Mouse (Mus musculus) heart, adult 18-20 months (tissue): ENCODE measurements around the gene Dolpp1. TPM values are rescaled to one million over a fixed set of nuclear protein-coding genes. Genes with fewer than 3 reads are reported as not detected.

Source experiments
- DNase-seq, 2 experiments: peaks; one replicate each; pipeline ENCODE4 v3.0.0; 2021 to 2022; ENCODE audit warnings: mixed read lengths in 1 of 2
- microRNA-seq, 2 experiments: library from miRNA; unstranded; fragments of <30 nt; microRNA quantifications; one replicate each; pipeline ENCODE4 v1.2.0; 2022
- total RNA-seq, 2 experiments: library from RNA; stranded (reverse); gene quantifications; 2 replicates each; pipeline ENCODE4 v1.2.3; 2021

The Dolpp1 gene
- total RNA-seq, 2 experiments from 2014 or later, result 6.4 to 7.8 TPM

DNA sequence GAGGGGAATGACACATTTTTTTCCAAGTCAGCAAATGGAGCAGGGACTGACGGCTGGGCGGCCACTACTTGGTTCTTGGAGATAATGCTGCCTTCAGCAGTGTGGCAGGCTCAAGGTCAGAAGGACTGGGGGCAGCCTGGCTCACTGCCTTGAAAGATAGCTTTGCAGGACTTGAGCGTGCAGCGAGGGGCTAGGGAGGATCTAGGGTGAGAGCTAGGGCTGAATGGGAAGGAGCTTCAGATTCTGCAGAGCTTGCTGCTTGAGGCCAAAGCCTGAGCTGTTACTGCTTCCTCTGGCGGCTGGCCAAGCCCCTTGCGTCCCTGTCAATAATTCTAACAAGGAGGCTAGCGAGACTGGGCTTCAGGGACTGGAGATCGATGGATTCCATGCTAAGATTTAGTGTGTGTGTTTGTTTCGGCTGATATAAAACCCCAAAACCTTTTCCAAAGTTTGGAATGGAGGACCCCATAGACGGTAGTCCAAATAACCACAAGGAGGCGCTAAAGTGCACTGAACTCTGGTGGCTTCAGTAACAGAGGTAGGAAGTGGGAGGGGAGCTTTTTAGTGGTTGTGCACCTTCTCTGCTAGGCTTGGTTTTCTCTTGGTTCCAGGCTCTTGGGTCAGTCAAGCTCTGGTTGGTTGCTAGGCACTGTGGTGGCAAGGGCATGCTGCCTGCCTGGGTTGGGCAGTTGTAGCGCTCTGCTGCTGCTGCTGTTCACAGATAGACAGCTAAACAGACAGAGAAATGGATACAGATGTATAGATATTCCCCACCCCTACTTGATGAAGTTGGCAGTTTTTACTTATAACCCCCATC is 48.9 kb downstream of the Dolpp1 start:
- DNase-seq, result peak; percentile 87 to 89

DNA sequence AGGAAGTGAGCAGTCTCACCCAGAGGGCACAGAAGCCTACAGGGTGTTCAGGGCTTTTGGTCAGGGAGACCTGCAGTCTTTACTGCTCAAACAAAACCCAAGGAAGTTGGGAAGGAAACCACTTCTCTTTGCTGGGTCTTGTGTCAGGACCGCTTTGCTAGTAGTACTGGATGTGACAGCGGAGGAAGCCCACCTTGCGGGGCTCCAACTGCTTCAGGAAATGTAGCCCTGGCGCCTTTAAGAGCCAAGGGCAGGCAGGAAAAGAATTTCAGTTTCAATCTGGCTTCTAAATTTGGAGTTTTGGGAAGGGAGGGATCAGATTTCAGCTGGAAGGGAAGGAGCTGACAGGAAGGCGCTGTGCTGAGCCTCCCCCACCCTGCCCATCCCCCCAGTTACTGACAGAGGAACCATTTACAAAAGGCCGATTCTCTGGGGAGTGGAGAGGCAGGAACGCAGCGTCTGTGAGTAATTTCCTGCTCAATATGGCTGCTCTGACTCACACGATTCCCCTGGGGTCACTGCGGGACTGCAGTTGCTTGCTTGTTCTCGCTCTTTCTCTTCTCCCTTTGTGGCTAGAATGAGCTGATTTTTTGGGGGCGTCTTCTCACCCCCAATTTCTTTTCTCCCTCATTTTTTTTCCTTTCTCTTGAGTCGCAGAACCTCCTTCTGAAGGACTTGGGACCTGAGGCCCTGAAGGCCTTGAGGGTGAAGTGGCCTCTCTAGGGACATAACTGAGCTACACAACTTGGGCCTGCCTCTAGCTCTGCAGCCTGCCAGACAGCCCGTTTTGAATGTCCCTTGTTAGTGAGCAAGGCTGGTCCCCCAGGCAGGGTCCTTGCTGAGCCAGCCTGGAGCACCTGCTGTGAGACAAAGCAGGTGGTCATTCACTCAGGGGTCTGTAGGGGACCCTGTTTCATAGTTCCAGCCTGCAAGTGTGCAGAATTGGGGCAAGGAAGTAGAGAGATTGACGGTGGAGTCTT is 49.8 kb downstream of the Dolpp1 start:
- DNase-seq, result peak; percentile 93 to 96

DNA sequence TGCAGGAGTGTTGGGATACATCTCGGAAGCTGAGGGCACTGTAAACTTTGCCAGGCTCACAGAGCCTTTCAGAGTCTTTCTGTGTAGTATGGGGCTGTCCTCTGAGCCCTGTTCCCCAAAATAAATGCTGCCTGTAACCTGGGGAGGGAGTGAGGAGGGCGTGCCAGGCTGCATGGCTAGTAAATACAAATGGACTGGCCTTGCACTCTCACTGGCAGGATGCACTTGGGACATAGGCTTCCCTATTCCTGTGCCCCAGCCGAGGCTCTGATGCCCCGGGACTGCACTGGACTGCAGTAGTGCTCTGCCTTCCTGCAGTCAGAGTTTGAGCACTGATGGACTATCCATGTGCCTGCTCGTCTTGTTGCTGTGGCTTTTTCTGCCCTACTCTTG is 50.4 kb downstream of the Dolpp1 start:
- peak; percentile 53 to 60 for DNase-seq

DNA sequence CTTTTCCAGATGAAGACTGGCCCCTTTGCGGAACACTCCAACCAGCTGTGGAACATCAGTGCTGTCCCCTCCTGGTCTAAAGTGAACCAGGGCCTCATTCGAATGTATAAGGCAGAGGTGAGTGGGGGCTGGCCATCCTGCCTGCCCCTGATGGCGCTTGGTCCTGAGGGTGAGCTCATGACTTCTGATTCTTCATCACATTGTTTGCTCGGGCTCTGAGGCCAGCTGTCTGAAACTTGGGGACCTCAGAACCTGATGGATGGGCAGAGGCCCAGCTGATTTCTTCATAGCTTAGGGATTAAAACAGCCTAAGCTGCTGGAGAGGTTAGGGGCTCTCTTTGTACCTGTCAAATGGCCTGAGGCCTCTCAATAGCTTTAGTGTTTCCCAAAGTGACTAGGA is 51.2 kb downstream of the Dolpp1 start:
- DNase-seq, result no peak

DNA sequence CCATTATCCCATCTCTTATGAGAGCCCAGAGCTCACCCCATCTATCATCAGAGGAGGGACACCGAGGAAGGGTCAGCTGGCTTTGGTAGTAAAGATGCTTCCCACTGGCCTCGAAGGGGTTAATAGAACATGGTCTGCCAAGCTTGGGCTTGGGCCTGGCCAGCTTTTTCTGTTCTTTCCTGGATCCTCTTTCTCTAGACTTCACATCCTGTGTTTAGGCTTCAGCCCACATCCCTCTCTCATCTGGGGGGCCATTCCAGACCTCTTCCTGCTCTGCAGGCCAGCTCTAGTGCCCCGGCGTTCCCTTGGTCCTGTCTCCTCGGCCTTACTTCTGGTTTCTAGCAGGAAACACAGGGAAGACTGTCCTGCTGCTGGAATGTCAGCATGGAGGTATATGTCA is 52.0 kb downstream of the Dolpp1 start:
- no peak for DNase-seq

DNA sequence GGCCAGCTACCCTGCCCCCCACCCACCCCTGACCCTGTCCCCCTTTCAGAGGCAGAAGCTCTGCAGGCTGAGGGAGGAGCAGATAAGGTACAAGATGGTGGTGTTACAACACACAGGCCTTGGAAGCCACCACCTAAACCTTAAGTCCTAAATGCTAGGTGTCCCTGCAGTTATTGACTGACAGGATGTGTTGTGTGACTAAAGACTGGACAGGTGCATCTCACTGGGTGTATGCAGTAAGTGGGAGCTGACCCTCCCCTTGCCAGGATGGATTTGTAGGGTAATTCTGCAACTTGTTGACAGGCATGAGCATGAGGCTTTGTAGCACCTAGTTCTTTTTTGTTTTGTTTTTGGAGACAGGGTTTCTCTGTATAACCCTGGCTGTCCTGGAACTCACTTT is 52.4 kb downstream of the Dolpp1 start:
- DNase-seq, result no peak

DNA sequence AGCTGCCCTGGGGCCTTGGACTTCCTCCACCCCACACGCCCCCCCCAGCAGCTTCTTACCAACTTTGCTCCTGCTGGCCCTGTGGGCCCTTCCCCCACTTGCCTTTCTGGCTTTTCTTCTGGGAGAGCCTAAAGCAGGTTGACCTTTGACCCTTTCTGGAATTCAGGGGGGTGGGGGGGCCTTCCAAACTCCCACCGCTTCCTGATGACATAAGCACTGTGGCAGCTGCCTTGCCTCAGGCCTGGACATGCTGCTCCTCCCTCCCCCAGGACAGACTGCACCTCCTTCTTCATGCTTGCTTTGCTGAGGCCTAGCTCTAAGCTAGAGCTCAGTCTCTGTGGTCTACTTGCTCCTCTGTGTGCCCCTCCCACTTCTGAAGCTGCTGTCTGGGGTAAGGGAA is 53.3 kb downstream of the Dolpp1 start:
- peak; percentile 51 to 74 for DNase-seq

DNA sequence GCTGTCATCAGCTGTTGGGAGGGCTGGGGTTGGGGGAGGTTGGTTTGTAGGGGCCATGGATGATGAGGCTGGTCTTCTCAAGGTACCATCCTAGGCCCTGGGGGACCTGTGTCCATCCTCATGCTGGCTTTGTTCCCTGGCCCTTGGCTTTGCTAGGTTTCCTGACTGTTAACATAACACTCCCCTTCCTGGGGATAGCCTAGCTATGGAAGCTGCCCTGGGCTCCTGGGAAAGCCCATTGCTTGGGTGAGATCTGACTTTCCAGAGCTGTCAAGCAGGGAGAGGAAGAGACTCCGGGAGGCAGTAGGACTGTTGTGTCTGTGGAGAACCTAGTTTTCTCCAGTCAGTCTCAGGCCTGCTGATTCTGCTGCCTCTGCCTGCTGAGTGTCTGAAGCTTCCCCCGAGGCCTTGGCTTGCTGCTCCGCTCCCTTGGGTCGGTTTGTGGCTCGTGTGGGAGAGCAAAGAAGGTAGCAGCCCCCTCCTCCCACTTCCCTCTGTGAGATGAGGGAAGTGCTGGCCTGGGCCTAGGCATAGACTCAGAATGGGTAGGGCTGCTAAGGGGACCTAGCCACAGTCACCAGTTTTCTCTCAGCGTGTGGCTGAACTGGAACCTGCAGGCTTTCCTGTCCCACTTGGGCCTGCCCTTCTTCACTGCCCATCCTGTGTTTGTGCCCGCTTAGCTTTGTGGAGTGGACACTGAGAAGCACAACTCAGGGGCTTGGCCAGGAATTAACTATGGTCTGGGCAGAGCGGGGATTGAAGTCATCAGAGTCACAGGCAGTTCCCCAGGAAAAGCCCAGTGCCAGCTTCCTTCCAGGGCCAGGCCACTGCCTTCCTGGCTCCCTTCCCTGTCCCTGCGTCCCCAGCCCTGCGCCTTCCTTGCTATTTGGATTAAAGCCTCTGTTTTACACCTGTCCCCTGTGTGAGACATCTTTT is 55.1 kb downstream of the Dolpp1 start:
- peak; percentile 51 to 68 for DNase-seq

DNA sequence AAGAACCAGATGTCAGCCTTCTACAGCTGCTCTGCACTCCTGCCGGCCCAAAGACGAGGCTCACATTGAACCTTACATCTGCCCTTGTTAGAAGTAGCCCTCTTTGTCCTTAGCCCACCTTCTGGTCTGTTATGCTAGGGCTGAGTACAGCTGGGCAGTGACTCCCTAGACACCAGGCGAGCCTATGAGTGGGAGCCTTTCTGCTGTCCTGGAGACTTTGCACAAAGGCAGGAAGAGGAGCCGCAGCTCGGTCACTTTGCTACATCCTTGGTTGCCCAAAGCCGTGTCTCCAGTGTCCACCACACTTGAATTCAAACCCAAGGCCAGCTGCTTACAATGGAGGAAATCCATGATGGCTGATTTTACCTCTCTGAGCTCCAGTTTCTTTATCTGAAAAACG is 56.3 kb downstream of the Dolpp1 start:
- no peak for DNase-seq

Small RNAs within 50 kb of the gene (microRNA-seq; reads per million reads assigned to microRNA genes)
- 0 reads per million in 2 experiments for gene Gm47292

Other genes starting within 250 kb of the Dolpp1 start
- gene Endog, start 220.8 kb upstream of the Dolpp1 start, total RNA-seq, result 10 to 100 TPM; 89.0 to 98.3 TPM
- gene Spout1, start 213.8 kb upstream of the Dolpp1 start, total RNA-seq, result 1 to 10 TPM; 4.8 to 6.4 TPM
- 10 to 100 TPM; 36.0 to 36.5 TPM for gene Kyat1, start 186.4 kb upstream of the Dolpp1 start, total RNA-seq
- 10 to 100 TPM; 77.9 to 86.5 TPM for gene Lrrc8a, start 154.5 kb upstream of the Dolpp1 start, total RNA-seq
- 1 to 10 TPM; 3.4 to 3.6 TPM for gene Gm28035, start 151.7 kb upstream of the Dolpp1 start, total RNA-seq
- gene Phyhd1, start 126.1 kb upstream of the Dolpp1 start, total RNA-seq, result 100 to 1,000 TPM; 109 to 110 TPM
- gene Gm28038, start 111.2 kb upstream of the Dolpp1 start, total RNA-seq, result not detected
- gene Dolk, start 105.9 kb upstream of the Dolpp1 start, total RNA-seq, result 10 to 100 TPM; 23.4 to 25.5 TPM
- gene Nup188, start 105.9 kb upstream of the Dolpp1 start, total RNA-seq, result 10 to 100 TPM; 19.5 to 20.7 TPM
- gene Sh3glb2, start 32.9 kb upstream of the Dolpp1 start, total RNA-seq, result 10 to 100 TPM; 34.6 to 42.9 TPM
- gene Miga2, start 28.0 kb upstream of the Dolpp1 start, total RNA-seq, result 10 to 100 TPM; 83.0 to 85.6 TPM
- gene Crat, start 23.6 kb downstream of the Dolpp1 start, total RNA-seq, result 100 to 1,000 TPM; 507 to 509 TPM
- 10 to 100 TPM; 81.6 to 96.7 TPM for gene Ptpa, start 23.8 kb downstream of the Dolpp1 start, total RNA-seq
- gene Ier5l, start 82.0 kb downstream of the Dolpp1 start, total RNA-seq, result 1 to 10 TPM; 2.6 to 3.2 TPM
- 1 to 10 TPM in 1 of 2 experiments, under 1 TPM in 1; 0.57 to 1.2 TPM for gene Cstad, start 202.8 kb downstream of the Dolpp1 start, total RNA-seq